Mouse (Mus musculus) skeletal muscle tissue, adult 2 months (tissue): ENCODE results near the gene Stk11ip.

Source experiments
- DNase-seq: peaks from one replicate; pipeline ENCODE4 v3.0.0-alpha.2; 2012; ENCODE audit warnings: low read depth, low spot score

Stk11ip gene

GRCm38 (mm10) chr1:75521321-75522031 is at the start of gene Stk11ip:
Gene Stk11ip (plus strand): TSS chr1:75521529.
- peak; percentile 86 for DNase-seq

GRCm38 (mm10) chr1:75476441-75476840 is 44.9 kb upstream of the Stk11ip start:
- no peak for DNase-seq

GRCm38 (mm10) chr1:75477264-75477965 is 43.9 kb upstream of the Stk11ip start:
- DNase-seq, result peak; percentile 67

GRCm38 (mm10) chr1:75477966-75478290 is 43.4 kb upstream of the Stk11ip start:
- no peak for DNase-seq

- no peak for DNase-seq
Observed at GRCm38 (mm10) chr1:75478497-75478896, 42.8 kb upstream of the Stk11ip start.

GRCm38 (mm10) chr1:75478916-75479634 is 42.3 kb upstream of the Stk11ip start, which contains the start of the genes Chpf and Tmem198:
Gene Chpf (minus strand): TSS chr1:75479307.
Gene Tmem198 (plus strand): TSS chr1:75479532.
- peak; percentile 90 for DNase-seq

- DNase-seq, result no peak
Observed at GRCm38 (mm10) chr1:75479635-75479989, 41.7 kb upstream of the Stk11ip start.

- DNase-seq, result no peak
Observed at GRCm38 (mm10) chr1:75480036-75480435, 41.3 kb upstream of the Stk11ip start.

GRCm38 (mm10) chr1:75480735-75481134 is 40.6 kb upstream of the Stk11ip start:
- no peak for DNase-seq

GRCm38 (mm10) chr1:75486561-75486960 is 34.8 kb upstream of the Stk11ip start:
- no peak for DNase-seq

GRCm38 (mm10) chr1:75487040-75487404 is 34.3 kb upstream of the Stk11ip start:
- no peak for DNase-seq

- no peak for DNase-seq
Observed at GRCm38 (mm10) chr1:75487405-75488161, 33.7 kb upstream of the Stk11ip start.

GRCm38 (mm10) chr1:75490785-75491551 is 30.4 kb upstream of the Stk11ip start:
- DNase-seq, result no peak

GRCm38 (mm10) chr1:75492579-75493170 is 28.7 kb upstream of the Stk11ip start:
- DNase-seq, result no peak

- no peak for DNase-seq
Observed at GRCm38 (mm10) chr1:75494878-75495548, 26.3 kb upstream of the Stk11ip start.

- no peak for DNase-seq
Observed at GRCm38 (mm10) chr1:75498897-75499296, 22.4 kb upstream of the Stk11ip start.

- no peak for DNase-seq
Observed at GRCm38 (mm10) chr1:75499441-75499840, 21.9 kb upstream of the Stk11ip start.

GRCm38 (mm10) chr1:75501905-75502304 is 19.4 kb upstream of the Stk11ip start:
- no peak for DNase-seq

- DNase-seq, result no peak
Observed at GRCm38 (mm10) chr1:75502945-75503650, 18.2 kb upstream of the Stk11ip start.

GRCm38 (mm10) chr1:75503651-75503980 is 17.7 kb upstream of the Stk11ip start:
- DNase-seq, result no peak
